Mouse (Mus musculus): ENCODE measurements at regions not wholly inside any gene's neighbourhood (a gene's known extent, or its start where the extent isn't known, plus 50 kb on each side); places are given as distances from the start of the nearest gene placed in this dataset.

DNA sequence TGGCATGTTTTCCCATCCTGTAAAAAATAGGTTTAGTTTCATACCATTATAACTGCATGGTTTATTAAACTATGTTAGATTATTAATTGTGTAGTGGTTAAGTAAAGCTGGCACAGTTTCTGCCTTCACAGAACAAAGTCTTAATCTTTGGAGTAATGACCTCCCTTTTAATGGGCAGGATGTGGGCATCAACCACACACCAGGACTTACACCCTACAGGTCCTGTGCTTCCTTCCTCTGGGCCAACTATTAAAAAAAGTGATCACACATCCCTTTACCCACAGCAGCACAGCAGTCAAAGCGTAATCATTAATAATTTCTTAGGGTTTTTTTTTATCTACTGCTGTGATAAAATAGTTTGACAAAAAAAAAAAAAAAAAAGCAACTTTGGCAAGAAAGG is 300.3 kb downstream of the Fam49a start:
- no peak for ATAC-seq
- H3K4me2 ChIP-seq (replicated peaks; ENCODE audit: low read depth), result no peak overlapping the region
- no peaks in the 10 kb centered on the region for H3K4me1 ChIP-seq (replicated peaks; ENCODE audit: control insufficient read depth, insufficient read depth, low read length)
- no peaks in the 10 kb centered on the region for H3K9me3 ChIP-seq (ENCODE audit: control insufficient read depth)
- TF ChIP-seq CTCF (IDR thresholded peaks at IDR 0.05; ENCODE audit: low read depth), result no peak
- H3K9ac ChIP-seq (ENCODE audit: low read depth, low read length), result no peak overlapping the region
- H3K27me3 ChIP-seq (replicated peaks; ENCODE audit: control insufficient read depth, insufficient read depth, low read length), result no peaks in the 10 kb centered on the region
- no peaks in the 10 kb centered on the region for H3K36me3 ChIP-seq (ENCODE audit: control insufficient read depth, insufficient read depth)
- 93% methylated on average over 1 of the region's 1 CpGs for WGBS
- no peak overlapping the region for H3K27ac ChIP-seq (ENCODE audit: low read depth, low read length)
- no peak overlapping the region for H3K4me3 ChIP-seq (ENCODE audit: low read depth, low read length)

DNA sequence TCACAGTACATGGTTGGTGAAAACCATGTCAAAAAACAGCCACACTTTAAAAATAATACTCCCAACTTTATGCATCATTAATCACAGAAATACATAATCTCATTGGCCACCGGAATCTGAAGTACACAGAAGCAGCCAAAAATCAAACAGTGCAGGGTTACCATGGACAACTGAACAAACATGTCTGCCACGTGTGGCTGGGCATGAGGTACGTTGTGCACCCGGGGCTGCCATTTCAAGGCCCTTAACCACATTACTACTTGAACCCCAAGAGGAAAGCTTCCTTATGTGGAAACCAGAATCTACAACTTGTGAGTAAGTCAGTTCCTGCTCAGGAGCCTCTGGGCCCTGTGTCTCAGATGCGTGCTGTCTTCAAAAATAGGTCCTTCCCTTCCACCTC is 289.9 kb downstream of the Fam49a start:
- no peaks in the 10 kb centered on the region for H3K4me1 ChIP-seq (replicated peaks; ENCODE audit: control insufficient read depth, insufficient read depth, low read length)
- no peak overlapping the region for H3K27ac ChIP-seq (ENCODE audit: low read depth, low read length)
- H3K4me2 ChIP-seq (replicated peaks; ENCODE audit: low read depth), result no peak overlapping the region
- TF ChIP-seq CTCF (IDR thresholded peaks at IDR 0.05; ENCODE audit: low read depth), result no peak
- ATAC-seq, result no peak
- 56% methylated on average over 5 of the region's 5 CpGs for WGBS
- H3K9ac ChIP-seq (ENCODE audit: low read depth, low read length), result no peak overlapping the region
- no peaks in the 10 kb centered on the region for H3K36me3 ChIP-seq (ENCODE audit: control insufficient read depth, insufficient read depth)
- no peaks in the 10 kb centered on the region for H3K9me3 ChIP-seq (ENCODE audit: control insufficient read depth)
- no peak overlapping the region for H3K4me3 ChIP-seq (ENCODE audit: low read depth, low read length)
- no peaks in the 10 kb centered on the region for H3K27me3 ChIP-seq (replicated peaks; ENCODE audit: control insufficient read depth, insufficient read depth, low read length)

DNA sequence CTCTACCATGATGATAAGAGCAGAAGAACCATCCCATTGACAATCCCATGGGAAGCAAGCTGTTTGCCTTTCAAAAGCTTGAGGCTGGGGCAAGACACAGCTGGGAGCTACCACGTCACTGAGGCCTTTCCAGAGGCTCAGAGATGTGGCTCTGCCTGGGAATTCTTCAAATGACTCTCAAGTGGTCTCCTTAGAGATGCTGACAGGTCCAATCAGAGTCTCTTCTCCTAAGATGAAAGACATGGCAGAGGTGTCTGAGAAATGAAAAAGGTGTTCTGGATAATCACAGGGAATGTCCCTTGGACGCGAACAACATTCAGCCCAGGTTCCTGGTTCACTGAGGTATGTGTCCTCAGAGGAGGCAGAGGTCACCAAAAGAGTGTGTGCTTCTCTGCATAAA is 287.7 kb downstream of the Fam49a start:
- H3K9ac ChIP-seq (ENCODE audit: low read depth, low read length), result no peak overlapping the region
- 89% methylated on average over 3 of the region's 3 CpGs for WGBS
- H3K4me1 ChIP-seq (replicated peaks; ENCODE audit: control insufficient read depth, insufficient read depth, low read length), result no peaks in the 10 kb centered on the region
- no peaks in the 10 kb centered on the region for H3K27me3 ChIP-seq (replicated peaks; ENCODE audit: control insufficient read depth, insufficient read depth, low read length)
- H3K4me2 ChIP-seq (replicated peaks; ENCODE audit: low read depth), result no peak overlapping the region
- H3K9me3 ChIP-seq (ENCODE audit: control insufficient read depth), result no peaks in the 10 kb centered on the region
- H3K4me3 ChIP-seq (ENCODE audit: low read depth, low read length), result no peak overlapping the region
- ATAC-seq, result no peak
- TF ChIP-seq CTCF (IDR thresholded peaks at IDR 0.05; ENCODE audit: low read depth), result no peak
- no peaks in the 10 kb centered on the region for H3K36me3 ChIP-seq (ENCODE audit: control insufficient read depth, insufficient read depth)
- no peak overlapping the region for H3K27ac ChIP-seq (ENCODE audit: low read depth, low read length)

DNA sequence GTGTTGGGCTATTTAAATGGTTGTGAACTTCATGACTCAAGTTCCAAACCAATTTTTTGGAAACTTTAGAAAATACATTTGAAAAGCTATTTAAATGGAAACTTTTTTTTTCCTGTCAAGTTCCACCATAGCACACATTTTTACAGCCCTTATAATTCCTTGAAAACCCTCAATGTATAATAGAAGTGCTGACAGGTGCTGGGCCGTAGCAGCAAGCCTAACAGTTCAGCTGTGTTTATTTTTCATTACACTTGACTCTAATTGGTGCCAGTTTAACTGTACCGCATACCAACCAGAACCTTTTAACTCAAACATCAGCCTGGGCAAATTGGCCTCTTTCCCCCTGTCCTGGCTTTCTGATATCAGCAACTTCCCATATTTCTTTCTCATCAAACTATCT is 286.7 kb downstream of the Fam49a start:
- H3K9me3 ChIP-seq (ENCODE audit: control insufficient read depth), result no peaks in the 10 kb centered on the region
- TF ChIP-seq CTCF (IDR thresholded peaks at IDR 0.05; ENCODE audit: low read depth), result no peak
- H3K27me3 ChIP-seq (replicated peaks; ENCODE audit: control insufficient read depth, insufficient read depth, low read length), result no peaks in the 10 kb centered on the region
- no peak for ATAC-seq
- H3K4me1 ChIP-seq (replicated peaks; ENCODE audit: control insufficient read depth, insufficient read depth, low read length), result no peaks in the 10 kb centered on the region
- no peak overlapping the region for H3K27ac ChIP-seq (ENCODE audit: low read depth, low read length)
- WGBS, result 43% methylated on average over 2 of the region's 2 CpGs
- H3K4me2 ChIP-seq (replicated peaks; ENCODE audit: low read depth), result no peak overlapping the region
- H3K4me3 ChIP-seq (ENCODE audit: low read depth, low read length), result no peak overlapping the region
- no peak overlapping the region for H3K9ac ChIP-seq (ENCODE audit: low read depth, low read length)
- no peaks in the 10 kb centered on the region for H3K36me3 ChIP-seq (ENCODE audit: control insufficient read depth, insufficient read depth)

DNA sequence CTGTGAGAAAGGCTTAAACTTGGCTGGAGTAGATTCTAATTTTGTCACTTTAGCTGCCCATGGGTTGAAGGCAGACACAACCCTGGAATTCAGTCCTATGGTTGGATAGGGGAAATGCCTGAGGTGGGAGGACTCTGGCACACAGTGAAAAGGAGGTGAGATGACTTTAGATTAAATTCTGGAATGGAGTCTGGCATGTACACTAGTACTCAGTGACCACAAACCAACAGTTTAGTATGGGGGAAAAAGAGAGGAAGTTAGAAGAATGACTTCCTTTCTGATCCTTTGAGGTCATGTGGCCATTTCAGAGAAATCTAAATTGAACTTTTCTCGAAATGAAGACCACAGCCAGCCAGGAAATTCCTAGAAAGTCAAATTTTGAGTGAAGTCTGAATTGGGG is 285.5 kb downstream of the Fam49a start:
- Histone ChIP-seq H3K9me3 (ENCODE audit: control insufficient read depth) (no peaks in the 10 kb centered on the region), H3K4me2 (replicated peaks; ENCODE audit: low read depth) (no peak overlapping the region), H3K4me1 (replicated peaks; ENCODE audit: control insufficient read depth, insufficient read depth, low read length) (no peaks in the 10 kb centered on the region), H3K4me3 (ENCODE audit: low read depth, low read length) (no peak overlapping the region), H3K9ac (ENCODE audit: low read depth, low read length) (no peak overlapping the region), H3K36me3 (ENCODE audit: control insufficient read depth, insufficient read depth) (no peaks in the 10 kb centered on the region), H3K27me3 (replicated peaks; ENCODE audit: control insufficient read depth, insufficient read depth, low read length) (no peaks in the 10 kb centered on the region), H3K27ac (ENCODE audit: low read depth, low read length) (no peak overlapping the region)
- ATAC-seq, result no peak
- 88% methylated on average over 1 of the region's 1 CpGs for WGBS
- no peak for TF ChIP-seq CTCF (IDR thresholded peaks at IDR 0.05; ENCODE audit: low read depth)

DNA sequence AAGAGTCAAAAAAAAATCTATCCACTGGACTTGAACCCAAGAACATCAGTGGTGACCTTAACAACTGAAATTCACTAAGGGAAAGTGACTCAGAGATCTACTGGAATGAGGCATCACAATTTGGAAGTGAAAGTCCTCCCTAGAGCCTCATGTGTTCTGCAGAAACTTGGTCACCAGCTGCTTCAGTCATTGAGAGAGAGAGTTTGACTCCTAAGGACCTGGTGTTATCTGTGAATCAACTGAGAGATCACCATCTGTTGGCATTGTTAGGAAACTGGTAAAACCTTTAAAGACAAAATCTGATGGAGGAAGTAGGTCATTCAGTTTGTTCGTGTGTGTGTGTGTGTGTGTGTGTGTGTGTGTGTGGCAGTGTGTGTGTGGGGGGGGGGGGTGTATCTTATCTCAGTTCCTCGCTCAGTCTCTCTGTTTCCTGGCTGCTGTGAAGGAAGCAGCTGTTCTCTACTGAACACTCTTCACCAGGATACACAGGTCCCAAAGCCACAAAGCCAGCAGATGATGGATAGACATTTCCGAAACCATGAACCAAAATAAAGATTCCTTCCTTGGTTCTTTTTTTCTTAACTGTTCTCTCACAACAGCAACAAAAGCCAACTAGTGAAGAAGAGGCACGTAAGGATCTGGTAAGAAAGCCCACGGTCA is 284.6 kb downstream of the Fam49a start:
- Histone ChIP-seq H3K4me1 (replicated peaks; ENCODE audit: control insufficient read depth, insufficient read depth, low read length) (no peaks in the 10 kb centered on the region), H3K9me3 (ENCODE audit: control insufficient read depth) (no peaks in the 10 kb centered on the region), H3K4me3 (ENCODE audit: low read depth, low read length) (no peak overlapping the region), H3K9ac (ENCODE audit: low read depth, low read length) (no peak overlapping the region), H3K36me3 (ENCODE audit: control insufficient read depth, insufficient read depth) (no peaks in the 10 kb centered on the region), H3K4me2 (replicated peaks; ENCODE audit: low read depth) (no peak overlapping the region), H3K27me3 (replicated peaks; ENCODE audit: control insufficient read depth, insufficient read depth, low read length) (no peaks in the 10 kb centered on the region), H3K27ac (ENCODE audit: low read depth, low read length) (no peak overlapping the region)
- TF ChIP-seq CTCF (IDR thresholded peaks at IDR 0.05; ENCODE audit: low read depth), result no peak
- 83% methylated on average over 5 of the region's 5 CpGs for WGBS
- ATAC-seq, result no peak

Data from intestine, postnatal 0 days (tissue).